Comparison of ENCODE assay signal across 7 mouse cellular contexts in genomic region chr4:123717574-123718433, GRCm38 (mm10). TPM values are rescaled to one million over a fixed set of nuclear protein-coding genes. Genes with fewer than 3 reads are reported as not detected.
DNase-seq lines count a peak whose midpoint lies in the region; ATAC-seq lines count a peak whose summit lies in the region.

Gene Ndufs5, minus strand, starts transcription at chr4:123718202.

- no peaks in the 10 kb centered on the region for H3K27me3 ChIP-seq in intestine, embryonic 15.5 days (replicated peaks)
- H3K27me3 ChIP-seq in midbrain, embryonic 10.5 days (ENCODE audit: low read depth, poor library complexity, severe bottlenecking) = no peaks in the 10 kb centered on the region

- peak; percentile 100 for ATAC-seq in intestine, embryonic 15.5 days

- H3K9me3 ChIP-seq in intestine, embryonic 15.5 days = no peaks in the 10 kb centered on the region
- H3K9me3 ChIP-seq in midbrain, embryonic 10.5 days (replicated peaks) = no peaks in the 10 kb centered on the region

- H3K4me1 ChIP-seq in intestine, embryonic 15.5 days (replicated peaks) = no peaks in the 10 kb centered on the region
- H3K4me1 ChIP-seq in midbrain, embryonic 10.5 days = peaks cover 19% of the 10 kb centered on the region

- H3K36me3 ChIP-seq in intestine, embryonic 15.5 days = 0 out of 2 replicates have a peak, but pooled peaks cover 2% of the 10 kb centered on the region
- peaks cover 27% of the 10 kb centered on the region for H3K36me3 ChIP-seq in midbrain, embryonic 10.5 days

- peak within 1 kb of the TSS; percentile 44; the same call in 1 of the 2 replicates for H3K27ac ChIP-seq in intestine, embryonic 15.5 days
- peak within 1 kb of the TSS; percentile 87 for H3K27ac ChIP-seq in midbrain, embryonic 10.5 days (replicated peaks)

- intact Hi-C loops in gastrocnemius, postnatal 36 days (cut with DNase I) = no loop called here
- intact Hi-C loops in left cerebral cortex, postnatal 25 days (cut with DNase I) = loop anchor here (5.0 kb wide), 1 partner anchor 36 kb away; the partner anchor contains the start of gene Macf1

- peak within 1 kb of the TSS; percentile 67 for H3K4me2 ChIP-seq in intestine, embryonic 15.5 days (replicated peaks)

- under 1% methylated on average over 40 of the region's 40 CpGs for WGBS in intestine, embryonic 15.5 days
- under 1% methylated on average over 40 of the region's 40 CpGs for whole genome bisulfite sequencing in midbrain, embryonic 10.5 days

- H3K9ac ChIP-seq in intestine, embryonic 15.5 days = peak within 1 kb of the TSS; percentile 81

- peak within 1 kb of the TSS; percentile 70 for H3K4me3 ChIP-seq in intestine, embryonic 15.5 days (replicated peaks)
- peak within 1 kb of the TSS; percentile 86 for H3K4me3 ChIP-seq in midbrain, embryonic 10.5 days

- DNase-seq in adrenal gland, adult 2 months = peak; percentile 97
- peak; percentile 96 for DNase-seq in embryo, embryonic 11.5 days (ENCODE audit: low read depth, low spot score)
- DNase-seq in gastrocnemius, postnatal 36 days = peak; percentile 94 to 95
- DNase-seq in left cerebral cortex, postnatal 25 days (ENCODE audit: low spot score in 2 of 2) = peak; percentile 95 to 98
- peak; percentile 95 for DNase-seq in midbrain, embryonic 10.5 days (ENCODE audit: low spot score)
- peak; percentile 97 for DNase-seq in right cerebral cortex, postnatal 4 days

RNA-seq across cellular contexts. Expression of gene Ndufs5, which starts in this region (rescaled TPM):
- total RNA-seq in adrenal gland, adult 2 months (2021) = 100 to 1,000 TPM; 178 to 276 TPM
- 11.9 and 15.8 TPM in 2 replicates for polyA plus RNA-seq in adrenal gland, adult 2 months (2012; rRNA removed)
- 100 to 1,000 TPM; 246 to 272 TPM for total RNA-seq in gastrocnemius, postnatal 36 days (2021)
- polyA plus RNA-seq in intestine, embryonic 15.5 days (2015; fragmentation: Nextera tagmentation; extraction: Ambion mirVana) = 304 and 312 TPM in 2 replicates
- total RNA-seq in left cerebral cortex, postnatal 25 days (2021) = 100 to 1,000 TPM; 184 to 187 TPM
- 328 and 330 TPM in 2 replicates for polyA plus RNA-seq in midbrain, embryonic 10.5 days (2016; fragmentation: Nextera tagmentation; extraction: Ambion mirVana)

Comparison
In these comparisons a context has a peak if more than half of its experiments do, and no peak if none do; other contexts are left out.
1. Peak in every context shown above with its lines: DNase-seq, ATAC-seq, H3K4me3 ChIP-seq and H3K27ac ChIP-seq.
2. RNA of gene Ndufs5 (polyA plus RNA-seq): 328 to 330 TPM in midbrain, embryonic 10.5 days and 304 to 312 TPM in intestine, embryonic 15.5 days; 11.9 to 15.8 TPM in adrenal gland, adult 2 months; every median in the first group is over 10 times any median in the second.